In genomic region chr19:36266346-36266745, GRCm38 (mm10) we compare ENCODE assay signal across 15 mouse cellular contexts.
DNase-seq lines count a peak whose midpoint lies in the region; ATAC-seq lines count a peak whose summit lies in the region.
"Had no signal": no experiment of that assay in that cellular context is flagged by ENCODE, and none has a peak within 500 bp of the region (broad histone marks: within the 10 kb centered on the region; RNA-seq: fewer than 3 reads in every experiment).

No protein-coding gene starts in this region.

- H3K9ac ChIP-seq in liver, embryonic 12.5 days = no peak overlapping the region
- H3K9ac ChIP-seq: lung, embryonic 15.5 days had no signal

- H3K36me3 ChIP-seq in liver, embryonic 12.5 days = no peaks in the 10 kb centered on the region
- H3K36me3 ChIP-seq: limb, embryonic 10.5 days; lung, embryonic 15.5 days had no signal

- H3K4me2 ChIP-seq in liver, embryonic 12.5 days = no peak overlapping the region
- H3K4me2 ChIP-seq: lung, embryonic 15.5 days; midbrain, embryonic 11.5 days had no signal

- no peak for ATAC-seq in liver, embryonic 12.5 days
- peak; percentile 94 for ATAC-seq in common myeloid progenitor, adult 5-6 weeks (replicated peaks; ENCODE audit: low read depth, poor library complexity, severe bottlenecking)
- 0 out of 2 replicates have a peak, but pooled peaks have one; percentile 52 for ATAC-seq in megakaryocyte-erythroid progenitor cell, adult 5-6 weeks (replicated peaks; ENCODE audit: low FRiP score, low TSS enrichment, poor library complexity, severe bottlenecking)
- ATAC-seq: inflammation-experienced regulatory T-cells, adult 6 months had no signal

- H3K4me3 ChIP-seq in liver, embryonic 12.5 days = no peak overlapping the region
- H3K4me3 ChIP-seq: limb, embryonic 10.5 days; lung, embryonic 15.5 days; myocyte had no signal

- DNase-seq in liver = peak; percentile 33
- DNase-seq in thymus, postnatal 4 days = peak; percentile 49
- no peak for DNase-seq in ovary, postnatal 36 days (ENCODE audit: low spot score)
- no peak for DNase-seq in embryo, embryonic 10.5 days (ENCODE audit: low spot score)
- DNase-seq: adrenal gland, postnatal 14 days; cerebellum, adult 9-10 months had no signal

- WGBS in liver, embryonic 12.5 days (ENCODE audit: insufficient replicate concordance) = 23% methylated on average over 8 of the region's 8 CpGs

- H3K27ac ChIP-seq in liver, embryonic 12.5 days = no peak overlapping the region
- H3K27ac ChIP-seq: kidney, postnatal 0 days; limb, embryonic 10.5 days; lung, embryonic 15.5 days had no signal

- H3K4me1 ChIP-seq in liver, embryonic 12.5 days = no peaks in the 10 kb centered on the region
- H3K4me1 ChIP-seq: limb, embryonic 10.5 days; lung, embryonic 15.5 days had no signal

- no peaks in the 10 kb centered on the region for H3K9me3 ChIP-seq in liver, embryonic 12.5 days (replicated peaks)
- H3K9me3 ChIP-seq: limb, embryonic 10.5 days; lung, embryonic 15.5 days had no signal

- H3K27me3 ChIP-seq in liver, embryonic 12.5 days (replicated peaks) = no peaks in the 10 kb centered on the region
- H3K27me3 ChIP-seq: lung, embryonic 15.5 days had no signal

Comparison
In these comparisons a context has a peak if more than half of its experiments do, and no peak if none do; other contexts are left out.
1. DNase-seq: peak in liver (single experiment) and thymus, postnatal 4 days (single experiment); none in ovary, postnatal 36 days (single experiment) and embryo, embryonic 10.5 days (single experiment).